Mouse (Mus musculus): ENCODE results near the gene Hoxa10.

GRCm38 (mm10) chr6:52203121-52203370 is 37.6 kb downstream of the Hoxa10 start:
- no peak for TF ChIP-seq USF1 (IDR thresholded peaks at IDR 0.05; ENCODE audit: low read depth, low read length)
- no peak for TF ChIP-seq CTCF (IDR thresholded peaks at IDR 0.05 in 2 of 3, conservative IDR thresholded peaks at IDR 0.05 in 1 of 3; ENCODE audit: control insufficient read depth in 1 of 3, insufficient read depth in 1 of 3, low read depth in 2 of 3, low read length in 3 of 3, poor library complexity in 1 of 3, severe bottlenecking in 1 of 3)
- TF ChIP-seq UBTF (IDR thresholded peaks at IDR 0.05; ENCODE audit: borderline replicate concordance, insufficient read depth, low read depth, low read length), result no peak
- no peak for TF ChIP-seq HCFC1 (IDR thresholded peaks at IDR 0.05; ENCODE audit: low read depth, low read length)
- TF ChIP-seq POLR2A (IDR thresholded peaks at IDR 0.05; ENCODE audit: control insufficient read depth in 1 of 2, insufficient read depth in 1 of 2, low read depth in 1 of 2, low read length in 2 of 2, poor library complexity in 1 of 2), result no peak
- no peak for TF ChIP-seq MAFK (IDR thresholded peaks at IDR 0.05; ENCODE audit: borderline replicate concordance, low read depth, low read length)
- no peak for TF ChIP-seq GATA1 (IDR thresholded peaks at IDR 0.05; ENCODE audit: low read depth, low read length)
- no peak for TF ChIP-seq CHD1 (IDR thresholded peaks at IDR 0.05; ENCODE audit: low read depth, low read length)
- no peak for TF ChIP-seq EP300 (IDR thresholded peaks at IDR 0.05; ENCODE audit: low read depth in 1 of 2, low read length in 2 of 2)

Data from MEL (cell line).